Comparison of ENCODE assay signal across 29 mouse cellular contexts in genomic region chr9:48759098-48759497, GRCm38 (mm10).
A peak's percentile ranks its signal among the peaks of the same experiment; 100 is the strongest.
DNase-seq lines count a peak whose midpoint lies in the region; ATAC-seq and TF ChIP-seq lines count a peak whose summit lies in the region.
"Had no signal": no experiment of that assay in that cellular context is flagged by ENCODE, and none has a peak within 500 bp of the region (broad histone marks: within the 10 kb centered on the region; RNA-seq: fewer than 3 reads in every experiment).

No protein-coding gene starts in this region.

- H3K9me3 ChIP-seq in CH12.LX (replicated peaks; ENCODE audit: low read length): no peaks in the 10 kb centered on the region
- H3K9me3 ChIP-seq: embryonic facial prominence, embryonic 13.5 days; heart, embryonic 12.5 days; hindbrain, embryonic 15.5 days; kidney, embryonic 15.5 days; liver, embryonic 15.5 days; lung, embryonic 15.5 days; midbrain, embryonic 15.5 days; neural tube, embryonic 12.5 days had no signal

- H3K27me3 ChIP-seq in CH12.LX (replicated peaks): no peaks in the 10 kb centered on the region
- H3K27me3 ChIP-seq: embryonic facial prominence, embryonic 13.5 days; heart, embryonic 12.5 days; hindbrain, embryonic 15.5 days; liver, embryonic 15.5 days; midbrain, embryonic 15.5 days had no signal

- peak; percentile 56 for ATAC-seq in megakaryocyte progenitor cell, adult 5-6 weeks (replicated peaks; ENCODE audit: poor library complexity)
- ATAC-seq: activated CD4-positive, CD25-positive, alpha-beta regulatory T cell, adult 4 months; forebrain, postnatal 0 days; inflammation-experienced regulatory T-cells, adult 6 months; midbrain, embryonic 15.5 days had no signal

- TF ChIP-seq RAD21 in CH12.LX (IDR thresholded peaks at IDR 0.05; ENCODE audit: low read depth, low read length): no peak

- WGBS in bone marrow, adult 2 months: 37% methylated on average over 4 of the region's 4 CpGs

- no peak for DNase-seq in layer of hippocampus, adult 2 months (ENCODE audit: low spot score in 2 of 2)
- DNase-seq in layer of hippocampus, postnatal 36 days: no peak
- DNase-seq in CH12.LX (ENCODE audit: extremely low read depth): peak; percentile 21
- DNase-seq in right cerebral cortex, postnatal 4 days: no peak
- no peak for DNase-seq in adrenal gland, adult 2 months
- DNase-seq: adrenal gland, postnatal 10 days; B cell, adult 2 months; cerebellum, adult 11-12 months; cerebellum, adult 9-11 months; forebrain, postnatal 0 days; gastrocnemius, postnatal 10 days; heart, adult 11 months; heart, postnatal 4 days; kidney, adult 18-20 months; kidney, postnatal 25 days; lung, postnatal 4 days had no signal

- peak overlapping the region; percentile 77; the same call in 1 of the 2 replicates for H3K27ac ChIP-seq in layer of hippocampus, adult 2 months
- H3K27ac ChIP-seq in CH12.LX (ENCODE audit: insufficient read depth, low read depth): no peak overlapping the region
- peak overlapping the region; percentile 54; the same call in 1 of the 2 replicates for H3K27ac ChIP-seq in bone marrow, adult 2 months (ENCODE audit: control insufficient read depth, insufficient read depth, low read depth, low read length, poor library complexity)
- H3K27ac ChIP-seq: liver, embryonic 15.5 days; midbrain, embryonic 15.5 days; neural tube, embryonic 12.5 days had no signal

- dilution Hi-C loops in CH12.LX (cut with MboI; ENCODE audit: extremely low pct_ligation_motif_present, extremely low pct_unique_long_range_greater_than_20kb, low sequenced_read_pairs): no loop called here

- no peak overlapping the region for H3K4me3 ChIP-seq in layer of hippocampus, adult 2 months
- H3K4me3 ChIP-seq in CH12.LX (replicated peaks in 1 of 3; ENCODE audit: low read depth in 2 of 3, low read length in 2 of 3, poor library complexity in 1 of 3): no peak overlapping the region
- no peak overlapping the region for H3K4me3 ChIP-seq in bone marrow, adult 2 months (replicated peaks; ENCODE audit: control insufficient read depth, low read depth, low read length)
- H3K4me3 ChIP-seq: embryonic facial prominence, embryonic 13.5 days; heart, embryonic 12.5 days; hindbrain, embryonic 15.5 days; kidney, embryonic 15.5 days; liver, embryonic 15.5 days; lung, embryonic 15.5 days; midbrain, embryonic 15.5 days; myocyte; neural tube, embryonic 12.5 days had no signal

- in situ Hi-C loops in CH12.LX (cut with MboI; ENCODE audit: low pct_ligation_motif_present, low pct_unique_long_range_greater_than_20kb, low sequenced_read_pairs): no loop called here

- H3K4me2 ChIP-seq in CH12.LX (ENCODE audit: insufficient read depth, low read depth, poor library complexity, severe bottlenecking): no peak overlapping the region
- H3K4me2 ChIP-seq: embryonic facial prominence, embryonic 13.5 days; heart, embryonic 12.5 days; hindbrain, embryonic 15.5 days; kidney, embryonic 15.5 days; liver, embryonic 15.5 days; lung, embryonic 15.5 days; midbrain, embryonic 15.5 days; neural tube, embryonic 12.5 days had no signal

- no peaks in the 10 kb centered on the region for H3K79me2 ChIP-seq in CH12.LX (replicated peaks; ENCODE audit: control insufficient read depth, extremely low read depth, insufficient read depth, poor library complexity, severe bottlenecking)

- TF ChIP-seq POLR2A in CH12.LX (IDR thresholded peaks at IDR 0.05; ENCODE audit: low read depth, low read length): no peak
- TF ChIP-seq POLR2A in bone marrow, adult 2 months (IDR thresholded peaks at IDR 0.05; ENCODE audit: borderline replicate concordance, control insufficient read depth, low read depth, low read length): no peak

- TF ChIP-seq EP300 in CH12.LX (IDR thresholded peaks at IDR 0.05; ENCODE audit: low read length): no peak

- peaks cover 0 to 2% of the 10 kb centered on the region in 2 experiments for H3K36me3 ChIP-seq in CH12.LX (replicated peaks in 1 of 2; ENCODE audit: control insufficient read depth in 1 of 2, insufficient read depth in 1 of 2, low read length in 1 of 2)
- H3K36me3 ChIP-seq: embryonic facial prominence, embryonic 13.5 days; heart, embryonic 12.5 days; hindbrain, embryonic 15.5 days; kidney, embryonic 15.5 days; liver, embryonic 15.5 days; lung, embryonic 15.5 days; midbrain, embryonic 15.5 days; neural tube, embryonic 12.5 days had no signal

- TF ChIP-seq CTCF in layer of hippocampus, adult 2 months (conservative IDR thresholded peaks at IDR 0.05): no peak
- no peak for TF ChIP-seq CTCF in CH12.LX (conservative IDR thresholded peaks at IDR 0.05 in 1 of 2, IDR thresholded peaks at IDR 0.05 in 1 of 2; ENCODE audit: low read depth in 2 of 2, low read length in 2 of 2)
- no peak for TF ChIP-seq CTCF in bone marrow, adult 2 months (IDR thresholded peaks at IDR 0.05; ENCODE audit: control insufficient read depth, insufficient read depth, low read length)

- H3K4me1 ChIP-seq in CH12.LX (ENCODE audit: control insufficient read depth in 1 of 2, insufficient read depth in 2 of 2): peaks cover 8 to 45% of the 10 kb centered on the region in 2 experiments
- peaks cover 7% of the 10 kb centered on the region for H3K4me1 ChIP-seq in bone marrow, adult 2 months (ENCODE audit: control insufficient read depth, insufficient read depth, low read length)

- no peak overlapping the region for H3K9ac ChIP-seq in CH12.LX (ENCODE audit: insufficient read depth, low read depth)
- H3K9ac ChIP-seq: embryonic facial prominence, embryonic 13.5 days; forebrain, postnatal 0 days; heart, embryonic 12.5 days; hindbrain, embryonic 15.5 days; kidney, embryonic 15.5 days; liver, embryonic 15.5 days; lung, embryonic 15.5 days; midbrain, embryonic 15.5 days; neural tube, embryonic 12.5 days had no signal

TF ChIP-seq in CH12.LX, 34 proteins besides CTCF, POLR2A, EP300 and RAD21:
- no peak for TF ChIP-seq MAZ (IDR thresholded peaks at IDR 0.05; ENCODE audit: low read depth, low read length)
- TF ChIP-seq IRF4 (IDR thresholded peaks at IDR 0.05; ENCODE audit: low read depth, low read length): 0 out of 2 replicates have a peak, but pooled peaks have one; percentile 7
- TF ChIP-seq MAFK (IDR thresholded peaks at IDR 0.05; ENCODE audit: insufficient replicate concordance, low read length): no peak
